Comparison of ENCODE assay signal across 8 mouse cellular contexts in the genomic region with DNA sequence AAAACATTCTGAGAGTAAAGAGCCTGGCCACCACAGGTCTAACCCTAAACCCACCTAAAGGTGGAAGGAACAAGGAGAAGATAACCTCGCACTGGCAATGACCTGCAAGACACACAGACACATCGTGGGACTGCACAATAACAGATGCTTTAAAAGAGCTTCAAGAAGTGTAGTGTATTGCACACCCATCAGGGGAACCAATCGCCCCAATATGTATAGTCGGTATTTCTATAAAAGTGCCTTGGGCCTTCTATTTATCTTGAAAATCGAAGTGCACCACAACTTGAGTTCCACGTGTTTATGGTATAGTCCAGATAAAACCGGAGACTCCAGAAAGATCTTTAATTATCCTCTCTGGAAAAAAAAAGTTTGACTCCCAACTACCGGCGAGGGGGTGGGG. TPM values are rescaled to one million over a fixed set of nuclear protein-coding genes. Genes with fewer than 3 reads are reported as not detected.
DNase-seq lines count a peak whose midpoint lies in the region; ATAC-seq and TF ChIP-seq lines count a peak whose summit lies in the region.

No protein-coding gene starts in this region.

- no peaks in the 10 kb centered on the region for H3K9me3 ChIP-seq in kidney, embryonic 15.5 days (replicated peaks)
- no peaks in the 10 kb centered on the region for H3K9me3 ChIP-seq in heart, postnatal 0 days (replicated peaks; ENCODE audit: control insufficient read depth, low read length)
- no peaks in the 10 kb centered on the region for H3K9me3 ChIP-seq in midbrain, embryonic 11.5 days (ENCODE audit: control insufficient read depth, low read length)

- H3K4me1 ChIP-seq in kidney, embryonic 15.5 days, result peaks cover 46% of the 10 kb centered on the region
- peaks cover 12% of the 10 kb centered on the region for H3K4me1 ChIP-seq in heart, postnatal 0 days (ENCODE audit: control insufficient read depth, insufficient read depth)
- peaks cover 3% of the 10 kb centered on the region; the same call in 1 of the 2 replicates for H3K4me1 ChIP-seq in midbrain, embryonic 11.5 days (ENCODE audit: control insufficient read depth, insufficient read depth, low read length)

- H3K27ac ChIP-seq in kidney, embryonic 15.5 days, result peak overlapping the region; percentile 96
- H3K27ac ChIP-seq in heart, postnatal 0 days (ENCODE audit: low read depth), result peak overlapping the region; percentile 89
- H3K27ac ChIP-seq in midbrain, embryonic 11.5 days (ENCODE audit: low read depth, low read length), result no peak overlapping the region

- peaks cover 24% of the 10 kb centered on the region for H3K36me3 ChIP-seq in kidney, embryonic 15.5 days
- peaks cover 19% of the 10 kb centered on the region; the same call in 1 of the 2 replicates for H3K36me3 ChIP-seq in heart, postnatal 0 days (replicated peaks; ENCODE audit: control insufficient read depth, insufficient read depth, low read length)
- no peaks in the 10 kb centered on the region; the same call in 1 of the 2 replicates for H3K36me3 ChIP-seq in midbrain, embryonic 11.5 days (ENCODE audit: control insufficient read depth, insufficient read depth, low read length)

- ATAC-seq in kidney, embryonic 15.5 days (replicated peaks; ENCODE audit: low FRiP score), result no peak
- no peak for ATAC-seq in heart, postnatal 0 days (ENCODE audit: insufficient read depth, low read depth)
- ATAC-seq in midbrain, embryonic 11.5 days (ENCODE audit: low FRiP score), result peak; percentile 5; the same call in 1 of the 2 replicates
- no peak for ATAC-seq in megakaryocyte progenitor cell, adult 5-6 weeks (replicated peaks; ENCODE audit: poor library complexity)
- ATAC-seq in monocyte, adult 5-6 weeks (replicated peaks; ENCODE audit: insufficient number of reproducible peaks, low FRiP score, low TSS enrichment, poor library complexity, severe bottlenecking), result no peak

- peak overlapping the region; percentile 83 for H3K4me3 ChIP-seq in kidney, embryonic 15.5 days (replicated peaks)
- H3K4me3 ChIP-seq in heart, postnatal 0 days (ENCODE audit: low read depth, low read length), result peak overlapping the region; percentile 67
- H3K4me3 ChIP-seq in midbrain, embryonic 11.5 days (ENCODE audit: low read depth, low read length), result peak overlapping the region; percentile 72

- H3K4me2 ChIP-seq in kidney, embryonic 15.5 days, result peak overlapping the region; percentile 75
- peak overlapping the region; percentile 88 for H3K4me2 ChIP-seq in heart, postnatal 0 days (ENCODE audit: low read depth, low read length)
- H3K4me2 ChIP-seq in midbrain, embryonic 11.5 days, result peak overlapping the region; percentile 77

- no peak for TF ChIP-seq EP300 in heart, postnatal 0 days (IDR thresholded peaks at IDR 0.05; ENCODE audit: low read depth)

- no peak for TF ChIP-seq CTCF in heart, postnatal 0 days (IDR thresholded peaks at IDR 0.05; ENCODE audit: low read depth)

- WGBS in kidney, embryonic 15.5 days, result 15% methylated on average over 9 of the region's 9 CpGs
- 12% methylated on average over 9 of the region's 9 CpGs for WGBS in heart, postnatal 0 days
- WGBS in midbrain, embryonic 11.5 days, result 26% methylated on average over 9 of the region's 9 CpGs

- H3K9ac ChIP-seq in kidney, embryonic 15.5 days, result 0 out of 2 replicates have a peak overlapping the region, but pooled peaks have one; percentile 85
- peak overlapping the region; percentile 77 for H3K9ac ChIP-seq in heart, postnatal 0 days (replicated peaks; ENCODE audit: low read depth, low read length)
- peak overlapping the region; percentile 92; the same call in 1 of the 2 replicates for H3K9ac ChIP-seq in midbrain, embryonic 11.5 days (ENCODE audit: low read length)

- H3K27me3 ChIP-seq in kidney, embryonic 15.5 days, result no peaks in the 10 kb centered on the region
- no peaks in the 10 kb centered on the region for H3K27me3 ChIP-seq in heart, postnatal 0 days (ENCODE audit: control insufficient read depth, insufficient read depth, low read length)
- H3K27me3 ChIP-seq in midbrain, embryonic 11.5 days (ENCODE audit: control insufficient read depth, insufficient read depth, low read length), result no peaks in the 10 kb centered on the region

- no peak for DNase-seq in kidney, postnatal 10 days
- peak; percentile 36 for DNase-seq in adipocyte (ENCODE audit: low spot score)
- no peak for DNase-seq in heart, postnatal 0 days (ENCODE audit: low spot score)
- peak; percentile 92 for DNase-seq in midbrain, embryonic 11.5 days (ENCODE audit: low spot score, missing footprints)
- no peak for DNase-seq in MN1 (ENCODE audit: low spot score)

RNA-seq across cellular contexts. Expression of gene Dut, which starts 0.3 kb away (rescaled TPM):
- polyA plus RNA-seq in kidney, embryonic 15.5 days (2015; fragmentation: Nextera tagmentation; extraction: Ambion mirVana), result 176 and 183 TPM in 2 replicates
- 76.1 and 93.0 TPM in 2 replicates for total RNA-seq in heart, postnatal 0 days (2014; rRNA removed; ENCODE audit: low replicate concordance)
- 69.1 and 73.4 TPM in 2 replicates for polyA plus RNA-seq in heart, postnatal 0 days (2015; fragmentation: Nextera tagmentation; extraction: Ambion mirVana)
- 215 and 220 TPM in 2 replicates for polyA plus RNA-seq in midbrain, embryonic 11.5 days (2014; fragmentation: Nextera tagmentation; extraction: Ambion mirVana)
- 329 and 339 TPM in 2 replicates for total RNA-seq in megakaryocyte progenitor cell, adult 5-6 weeks (2015)
- total RNA-seq in megakaryocyte progenitor cell, adult 5-6 weeks (2017), result 203 and 242 TPM in 2 replicates
- 9.1 to 14.2 TPM (median 11.6 TPM) in 3 replicates for total RNA-seq in monocyte, adult 5-6 weeks (2017)

Comparison
In these comparisons a context has a peak if more than half of its experiments do, and no peak if none do; other contexts are left out.
1. DNase-seq: peak in adipocyte (single experiment) and midbrain, embryonic 11.5 days (single experiment); none in kidney, postnatal 10 days (single experiment), heart, postnatal 0 days (single experiment) and MN1 (single experiment).
2. Peak in every context shown above with its lines, with median percentiles within 50 percentile points of each other: H3K4me2 ChIP-seq, H3K4me3 ChIP-seq and H3K9ac ChIP-seq.